Mouse (Mus musculus) forebrain, embryonic 14.5 days (tissue): Measurements from ENCODE around the gene Gm21987. TPM values are rescaled to one million over a fixed set of nuclear protein-coding genes. Genes with fewer than 3 reads are reported as not detected.

ENCODE experiments used
- ATAC-seq: fragments of 200-750 bp; cut with Nextera tagmentation; 2 replicates; pipeline ENCODE4 v1.8.0; 2017; ENCODE audit warnings: mild to moderate bottlenecking, moderate library complexity
- DNase-seq: peaks from one replicate; pipeline ENCODE4 v3.0.0-alpha.2; 2015; ENCODE audit warnings: low spot score
- H3K27ac ChIP-seq: fragments of 300-500 bp; sonication (generic); 2 replicates; pipeline ENCODE4 v1.5.1; 2014; ENCODE audit warnings: low read depth, mild to moderate bottlenecking, control low read depth, low read length, moderate library complexity
- H3K27me3 ChIP-seq: fragments of 300-500 bp; sonication (generic); replicated peaks from 2 replicates; pipeline ENCODE4 v1.6.1; 2014; ENCODE audit warnings: low read length, control low read depth, mixed read lengths; ENCODE audit not compliant: control insufficient read depth, insufficient read depth
- H3K36me3 ChIP-seq: fragments of 300-500 bp; sonication (generic); 2 replicates; pipeline ENCODE4 v1.6.1; 2014; ENCODE audit warnings: low read length, control low read depth; ENCODE audit not compliant: control insufficient read depth, insufficient read depth
- H3K4me1 ChIP-seq: fragments of 300-500 bp; sonication (generic); 2 replicates; pipeline ENCODE4 v1.6.1; 2014; ENCODE audit warnings: antibody characterized with exemption, low read length, control low read depth; ENCODE audit not compliant: control insufficient read depth, insufficient read depth
- H3K4me2 ChIP-seq: fragments of 300-500 bp; sonication (generic); 2 replicates; pipeline ENCODE4 v1.6.1; 2014; ENCODE audit warnings: mild to moderate bottlenecking, control low read depth, low read length
- H3K4me3 ChIP-seq: fragments of 300-500 bp; sonication (generic); 2 replicates; pipeline ENCODE4 v1.5.1; 2014; ENCODE audit warnings: low read depth, low read length, control low read depth
- H3K9ac ChIP-seq: fragments of 300-500 bp; sonication (generic); 2 replicates; pipeline ENCODE4 v1.6.1; 2014; ENCODE audit warnings: mild to moderate bottlenecking, low read length, control low read depth, moderate library complexity
- H3K9me3 ChIP-seq: fragments of 300-500 bp; sonication (generic); replicated peaks from 2 replicates; pipeline ENCODE4 v1.6.1; 2016; ENCODE audit warnings: low read length, control low read depth, mixed read lengths; ENCODE audit not compliant: control insufficient read depth
- WGBS: fragments of 180-500 bp; shearing (Covaris S2); extraction: QIAGEN DNeasy Blood & Tissue Kit; methylation state at CpG from one replicate; pipeline ENCODE4 v1.1.7; 2014; 5-methylcytosine and 5-hydroxymethylcytosine counted together
- polyA plus RNA-seq: library from polyadenylated mRNA; unstranded; fragments of >200 nt; fragmentation: Nextera tagmentation; extraction: Ambion mirVana; gene quantifications from 2 replicates; pipeline ENCODE4 v1.2.1, GENCODE M21; 2014

The Gm21987 gene
- polyA plus RNA-seq, 1 experiment from 2014 or later: not detected

GRCm38 (mm10) chr16:38365390-38365789 lies 18.6 kb downstream of the Gm21987 start:
- no peaks in the 10 kb centered on the region for H3K27me3 ChIP-seq
- H3K27ac ChIP-seq: no peak overlapping the region
- DNase-seq: no peak
- H3K4me1 ChIP-seq: 0 out of 2 replicates have a peak, but pooled peaks cover 3% of the 10 kb centered on the region
- no peak for ATAC-seq
- H3K36me3 ChIP-seq: no peaks in the 10 kb centered on the region
- H3K9ac ChIP-seq: no peak overlapping the region
- H3K4me2 ChIP-seq: no peak overlapping the region
- H3K4me3 ChIP-seq: no peak overlapping the region
- H3K9me3 ChIP-seq: no peaks in the 10 kb centered on the region
- 81% methylated on average over 10 of the region's 10 CpGs for WGBS

GRCm38 (mm10) chr16:38366231-38366630 lies 19.4 kb downstream of the Gm21987 start:
- H3K9me3 ChIP-seq: no peaks in the 10 kb centered on the region
- no peak overlapping the region for H3K27ac ChIP-seq
- H3K27me3 ChIP-seq: no peaks in the 10 kb centered on the region
- H3K4me1 ChIP-seq: 0 out of 2 replicates have a peak, but pooled peaks cover 3% of the 10 kb centered on the region
- H3K36me3 ChIP-seq: no peaks in the 10 kb centered on the region
- WGBS: 93% methylated on average over 4 of the region's 4 CpGs
- H3K4me2 ChIP-seq: no peak overlapping the region
- no peak for DNase-seq
- no peak overlapping the region for H3K4me3 ChIP-seq
- H3K9ac ChIP-seq: no peak overlapping the region
- no peak for ATAC-seq

- Histone ChIP-seq H3K27ac (no peak overlapping the region), H3K36me3 (no peaks in the 10 kb centered on the region), H3K9me3 (no peaks in the 10 kb centered on the region), H3K4me3 (no peak overlapping the region), H3K4me2 (no peak overlapping the region), H3K27me3 (no peaks in the 10 kb centered on the region), H3K4me1 (0 out of 2 replicates have a peak, but pooled peaks cover 3% of the 10 kb centered on the region), H3K9ac (no peak overlapping the region)
- DNase-seq (peak; percentile 7), ATAC-seq (no peak)
- 46% methylated on average over 10 of the region's 10 CpGs for WGBS
Measured at GRCm38 (mm10) chr16:38368336-38368735, 21.5 kb downstream of the Gm21987 start.

- H3K9ac ChIP-seq: no peak overlapping the region
- H3K27me3 ChIP-seq: no peaks in the 10 kb centered on the region
- H3K4me3 ChIP-seq: no peak overlapping the region
- H3K36me3 ChIP-seq: no peaks in the 10 kb centered on the region
- H3K4me1 ChIP-seq: 0 out of 2 replicates have a peak, but pooled peaks cover 3% of the 10 kb centered on the region
- no peak overlapping the region for H3K4me2 ChIP-seq
- ATAC-seq (no peak), DNase-seq (no peak)
- no peaks in the 10 kb centered on the region for H3K9me3 ChIP-seq
- no peak overlapping the region for H3K27ac ChIP-seq
- 76% methylated on average over 7 of the region's 7 CpGs for WGBS
Measured at GRCm38 (mm10) chr16:38369000-38369399, 22.2 kb downstream of the Gm21987 start.

- Histone ChIP-seq H3K4me2 (no peak overlapping the region), H3K9me3 (no peaks in the 10 kb centered on the region), H3K4me1 (0 out of 2 replicates have a peak, but pooled peaks cover 3% of the 10 kb centered on the region), H3K27me3 (no peaks in the 10 kb centered on the region), H3K36me3 (no peaks in the 10 kb centered on the region), H3K9ac (no peak overlapping the region), H3K4me3 (no peak overlapping the region), H3K27ac (no peak overlapping the region)
- 86% methylated on average over 8 of the region's 8 CpGs for WGBS
- ATAC-seq (no peak), DNase-seq (no peak)
Measured at GRCm38 (mm10) chr16:38369431-38369830, 22.6 kb downstream of the Gm21987 start.

- WGBS: 90% methylated on average over 4 of the region's 4 CpGs
- Histone ChIP-seq H3K27me3 (no peaks in the 10 kb centered on the region), H3K4me2 (no peak overlapping the region), H3K9me3 (no peaks in the 10 kb centered on the region), H3K27ac (no peak overlapping the region), H3K36me3 (no peaks in the 10 kb centered on the region), H3K4me1 (0 out of 2 replicates have a peak, but pooled peaks cover 3% of the 10 kb centered on the region), H3K4me3 (no peak overlapping the region), H3K9ac (no peak overlapping the region)
- DNase-seq (no peak), ATAC-seq (no peak)
Measured at GRCm38 (mm10) chr16:38369992-38370484, 23.2 kb downstream of the Gm21987 start.

GRCm38 (mm10) chr16:38370633-38371374 lies 24.0 kb downstream of the Gm21987 start:
- Histone ChIP-seq H3K4me3 (no peak overlapping the region), H3K4me1 (0 out of 2 replicates have a peak, but pooled peaks cover 3% of the 10 kb centered on the region), H3K27ac (no peak overlapping the region), H3K9me3 (no peaks in the 10 kb centered on the region), H3K27me3 (no peaks in the 10 kb centered on the region), H3K4me2 (no peak overlapping the region), H3K9ac (no peak overlapping the region), H3K36me3 (no peaks in the 10 kb centered on the region)
- ATAC-seq (no peak), DNase-seq (no peak)
- 83% methylated on average over 8 of the region's 8 CpGs for WGBS

GRCm38 (mm10) chr16:38371705-38372296 lies 25.0 kb downstream of the Gm21987 start:
- no peak overlapping the region for H3K4me3 ChIP-seq
- H3K9me3 ChIP-seq: no peaks in the 10 kb centered on the region
- H3K4me2 ChIP-seq: no peak overlapping the region
- H3K9ac ChIP-seq: no peak overlapping the region
- 0 out of 2 replicates have a peak, but pooled peaks cover 3% of the 10 kb centered on the region for H3K4me1 ChIP-seq
- H3K36me3 ChIP-seq: no peaks in the 10 kb centered on the region
- ATAC-seq (no peak), DNase-seq (no peak)
- H3K27ac ChIP-seq: no peak overlapping the region
- WGBS: 88% methylated on average over 15 of the region's 15 CpGs
- H3K27me3 ChIP-seq: no peaks in the 10 kb centered on the region

GRCm38 (mm10) chr16:38372876-38373275 lies 26.0 kb downstream of the Gm21987 start:
- Histone ChIP-seq H3K9ac (no peak overlapping the region), H3K4me1 (0 out of 2 replicates have a peak, but pooled peaks cover 3% of the 10 kb centered on the region), H3K36me3 (no peaks in the 10 kb centered on the region), H3K9me3 (no peaks in the 10 kb centered on the region), H3K4me3 (no peak overlapping the region), H3K4me2 (no peak overlapping the region), H3K27ac (no peak overlapping the region), H3K27me3 (no peaks in the 10 kb centered on the region)
- WGBS: 85% methylated on average over 4 of the region's 4 CpGs
- no peak for ATAC-seq
- DNase-seq: no peak
